Mouse (Mus musculus) CH12.LX (cell line): ENCODE results near the gene Pacsin1.

Experiments
- BHLHE40 ChIP-seq: IDR thresholded peaks from 2 replicates; pipeline ENCODE4 v1.6.1; 2011; ENCODE audit warnings: mild to moderate bottlenecking, low read depth, low read length, improper control_type of control experiment
- ETS1 ChIP-seq: conservative IDR thresholded peaks from 2 replicates; pipeline ENCODE4 v1.6.1; 2012; ENCODE audit warnings: low read depth, mild to moderate bottlenecking, inconsistent platforms, low read length, improper control_type of control experiment, moderate library complexity
- GABPA ChIP-seq: IDR thresholded peaks from 2 replicates; pipeline ENCODE4 v1.6.1; 2012; ENCODE audit warnings: low read depth, low read length, improper control_type of control experiment, inconsistent platforms; ENCODE audit not compliant: insufficient replicate concordance
- USF2 ChIP-seq: conservative IDR thresholded peaks from 2 replicates; pipeline ENCODE4 v1.6.1; 2011; ENCODE audit warnings: low read depth, low read length, improper control_type of control experiment

GRCm38 (mm10) chr17:27652046-27652790 is 3.1 kb upstream of the Pacsin1 start:
- TF ChIP-seq ETS1 (no peak), BHLHE40 (no peak), USF2 (no peak), GABPA (no peak)
